In genomic region chr6:136808014-136808417, GRCm38 (mm10) we compare ENCODE assay signal across 8 mouse cellular contexts. TPM values are rescaled to one million over a fixed set of nuclear protein-coding genes. Genes with fewer than 3 reads are reported as not detected.
DNase-seq lines count a peak whose midpoint lies in the region; ATAC-seq lines count a peak whose summit lies in the region.

TSS of gene H2afj (plus strand) at chr6:136808244.

- H3K4me1 ChIP-seq in hindbrain, embryonic 14.5 days (replicated peaks; ENCODE audit: control insufficient read depth, insufficient read depth, low read length), result peaks cover 25% of the 10 kb centered on the region

- peaks cover 12% of the 10 kb centered on the region for H3K36me3 ChIP-seq in hindbrain, embryonic 14.5 days (replicated peaks; ENCODE audit: control insufficient read depth, insufficient read depth)

- WGBS in hindbrain, embryonic 14.5 days, result under 1% methylated on average over 34 of the region's 34 CpGs

- peak within 1 kb of the TSS; percentile 66 for H3K9ac ChIP-seq in hindbrain, embryonic 14.5 days

- no peaks in the 10 kb centered on the region for H3K9me3 ChIP-seq in hindbrain, embryonic 14.5 days (ENCODE audit: control insufficient read depth, low read length)

- H3K27ac ChIP-seq in hindbrain, embryonic 14.5 days, result peak within 1 kb of the TSS; percentile 45

- peak within 1 kb of the TSS; percentile 79 for H3K4me3 ChIP-seq in hindbrain, embryonic 14.5 days (replicated peaks; ENCODE audit: low read length)

- DNase-seq in R1 (ENCODE audit: low read depth, low spot score), result peak; percentile 98
- DNase-seq in cerebellum, postnatal 25 days, result peak; percentile 99
- peak; percentile 98 for DNase-seq in frontal cortex, postnatal 25 days (ENCODE audit: low spot score in 2 of 2)
- peak; percentile 98 for DNase-seq in hindbrain, embryonic 14.5 days (ENCODE audit: low spot score)
- peak; percentile 97 to 99 for DNase-seq in layer of hippocampus, postnatal 36 days
- peak; percentile 99 for DNase-seq in lung, postnatal 36 days
- peak; percentile 97 for DNase-seq in retina, postnatal 1 day
- DNase-seq in urinary bladder, adult 18-20 months (ENCODE audit: low spot score in 2 of 2), result peak; percentile 97 to 99

- peak; percentile 86 for ATAC-seq in hindbrain, embryonic 14.5 days (ENCODE audit: low FRiP score)

- H3K27me3 ChIP-seq in hindbrain, embryonic 14.5 days (ENCODE audit: control insufficient read depth, insufficient read depth, low read length), result no peaks in the 10 kb centered on the region

- H3K4me2 ChIP-seq in hindbrain, embryonic 14.5 days (replicated peaks), result peak within 1 kb of the TSS; percentile 95

RNA-seq across cellular contexts. Expression of gene H2afj, which starts in this region (rescaled TPM):
- 93.6 and 112 TPM in 2 replicates for polyA plus RNA-seq in hindbrain, embryonic 14.5 days (2014; fragmentation: Nextera tagmentation; extraction: Ambion mirVana)
- total RNA-seq in layer of hippocampus, postnatal 36 days (2021), result 10 to 100 TPM; 74.5 to 81.9 TPM

Comparison
In these comparisons a context has a peak if more than half of its experiments do, and no peak if none do; other contexts are left out.
1. Peak in every context shown above with its lines: DNase-seq, ATAC-seq, H3K4me3 ChIP-seq and H3K27ac ChIP-seq.